Mouse (Mus musculus) liver, embryonic 14.5 days (tissue): Measurements from ENCODE around the gene Stx7. TPM values are rescaled to one million over a fixed set of nuclear protein-coding genes. Genes with fewer than 3 reads are reported as not detected.

ENCODE experiments used
- ATAC-seq: fragments of 200-750 bp; cut with Nextera tagmentation; 2 replicates; pipeline ENCODE4 v1.8.0; 2017; ENCODE audit warnings: moderate number of reproducible peaks, mild to moderate bottlenecking, moderate library complexity; ENCODE audit not compliant: insufficient read depth
- DNase-seq, 3 experiments: peaks; one replicate each; pipeline ENCODE4 v3.0.0-alpha.2; 2012 to 2013; ENCODE audit warnings: low read depth in 3 of 3, low spot score in 3 of 3
- H3K27ac ChIP-seq: fragments of 300-500 bp; sonication (generic); 2 replicates; pipeline ENCODE4 v1.5.1; 2014; ENCODE audit warnings: moderate library complexity, mild to moderate bottlenecking, control low read depth, inconsistent platforms
- H3K27me3 ChIP-seq: fragments of 300-500 bp; sonication (generic); 2 replicates; pipeline ENCODE4 v1.6.1; 2014; ENCODE audit warnings: mild to moderate bottlenecking, low read length, moderate library complexity; ENCODE audit not compliant: control insufficient read depth, insufficient read depth
- H3K36me3 ChIP-seq: fragments of 300-500 bp; sonication (generic); replicated peaks from 2 replicates; pipeline ENCODE4 v1.6.1; 2014; ENCODE audit warnings: low read depth; ENCODE audit not compliant: control insufficient read depth, insufficient read depth
- H3K4me1 ChIP-seq, 2 experiments: fragments of 200-500 bp in 1 of 2; fragments of 300-500 bp in 1 of 2; sonication (generic) in 1 of 2; replicated peaks; 2 replicates each; pipeline ENCODE4 v1.6.1; 2012 to 2014; ENCODE audit warnings: antibody characterized with exemption in 1 of 2, inconsistent platforms in 1 of 2, low read length in 1 of 2; ENCODE audit not compliant: control insufficient read depth in 2 of 2, insufficient read depth in 2 of 2
- H3K4me2 ChIP-seq: fragments of 300-500 bp; sonication (generic); 2 replicates; pipeline ENCODE4 v1.6.1; 2014; ENCODE audit warnings: low read depth, mild to moderate bottlenecking, control low read depth, moderate library complexity
- H3K4me3 ChIP-seq, 2 experiments: fragments of 200-500 bp in 1 of 2; fragments of 300-500 bp in 1 of 2; sonication (generic) in 1 of 2; 2 replicates each; pipeline ENCODE4 v1.5.1; 2012 to 2014; ENCODE audit warnings: low read depth in 2 of 2, low read length in 2 of 2, mild to moderate bottlenecking in 2 of 2, control low read depth in 1 of 2, inconsistent platforms in 1 of 2, moderate library complexity in 1 of 2; ENCODE audit not compliant: insufficient read depth in 1 of 2
- H3K9ac ChIP-seq: fragments of 300-500 bp; sonication (generic); replicated peaks from 2 replicates; pipeline ENCODE4 v1.6.1; 2014; ENCODE audit warnings: mild to moderate bottlenecking, control low read depth, moderate library complexity
- H3K9me3 ChIP-seq: fragments of 300-500 bp; sonication (generic); 2 replicates; pipeline ENCODE4 v1.6.1; 2016; ENCODE audit warnings: low read length, mixed read lengths; ENCODE audit not compliant: control insufficient read depth
- CTCF ChIP-seq: IDR thresholded peaks from 2 replicates; pipeline ENCODE4 v1.5.1; 2016; ENCODE audit warnings: antibody characterized with exemption, low read depth, control low read depth
- EP300 ChIP-seq: IDR thresholded peaks from 2 replicates; pipeline ENCODE4 v1.6.1; 2016; ENCODE audit warnings: antibody characterized with exemption, low read depth
- WGBS: fragments of 180-500 bp; shearing (Covaris S2); extraction: QIAGEN DNeasy Blood & Tissue Kit; methylation state at CpG from one replicate; pipeline ENCODE4 v1.1.7; 2014; ENCODE audit not compliant: insufficient replicate concordance; 5-methylcytosine and 5-hydroxymethylcytosine counted together
- polyA plus RNA-seq, 2 experiments: library from polyadenylated mRNA; depleted of rRNA in 1 of 2; stranded (reverse) in 1 of 2; unstranded in 1 of 2; fragments of >200 nt; fragmentation: Nextera tagmentation in 1 of 2; extraction: Ambion mirVana in 1 of 2; gene quantifications; 2 replicates each; pipeline versions ENCODE4 v1.2.1 to v1.2.3; 2012 to 2014

Gene Stx7
- polyA plus RNA-seq, 2 experiments: 20.3 to 30.0 TPM

- H3K27ac ChIP-seq: no peak overlapping the region
- 49% methylated on average over 4 of the region's 4 CpGs for WGBS
- ATAC-seq (no peak), DNase-seq (no peak)
- TF ChIP-seq CTCF: no peak
- no peak for TF ChIP-seq EP300
- no peaks in the 10 kb centered on the region for H3K4me1 ChIP-seq
- H3K4me2 ChIP-seq: no peak overlapping the region
- no peak overlapping the region for H3K4me3 ChIP-seq
- H3K36me3 ChIP-seq: no peaks in the 10 kb centered on the region
- no peaks in the 10 kb centered on the region for H3K9me3 ChIP-seq
- no peak overlapping the region for H3K9ac ChIP-seq
- no peaks in the 10 kb centered on the region for H3K27me3 ChIP-seq
Observed at GRCm38 (mm10) chr10:24232281-24232680, 83.2 kb downstream of the Stx7 start.

- H3K27me3 ChIP-seq: no peaks in the 10 kb centered on the region
- ATAC-seq (no peak), DNase-seq (no peak)
- no peaks in the 10 kb centered on the region for H3K4me1 ChIP-seq
- H3K4me3 ChIP-seq: no peak overlapping the region
- no peak overlapping the region for H3K9ac ChIP-seq
- WGBS: 60% methylated on average over 23 of the region's 23 CpGs
- TF ChIP-seq CTCF (no peak), EP300 (no peak)
- no peak overlapping the region for H3K27ac ChIP-seq
- no peaks in the 10 kb centered on the region for H3K9me3 ChIP-seq
- H3K36me3 ChIP-seq: no peaks in the 10 kb centered on the region
- H3K4me2 ChIP-seq: no peak overlapping the region
Observed at GRCm38 (mm10) chr10:24235426-24236283, 86.6 kb downstream of the Stx7 start.

Other genes with a start within 250 kb of the Stx7 start
- gene Taar1, start 228.9 kb upstream of the Stx7 start, polyA plus RNA-seq (2012; rRNA removed): not detected in 2 replicates
- not detected in 2 replicates for gene Taar1, start 228.9 kb upstream of the Stx7 start, polyA plus RNA-seq (2014; fragmentation: Nextera tagmentation; extraction: Ambion mirVana)
- gene Taar2, start 210.7 kb upstream of the Stx7 start, polyA plus RNA-seq (2012; rRNA removed): not detected in 2 replicates
- not detected in 2 replicates for gene Taar2, start 210.7 kb upstream of the Stx7 start, polyA plus RNA-seq (2014; fragmentation: Nextera tagmentation; extraction: Ambion mirVana)
- gene Taar3, start 199.7 kb upstream of the Stx7 start, polyA plus RNA-seq (2012; rRNA removed): not detected in 2 replicates
- not detected in 2 replicates for gene Taar3, start 199.7 kb upstream of the Stx7 start, polyA plus RNA-seq (2014; fragmentation: Nextera tagmentation; extraction: Ambion mirVana)
- not detected in 2 replicates for gene Taar4, start 188.8 kb upstream of the Stx7 start, polyA plus RNA-seq (2012; rRNA removed)
- not detected in 2 replicates for gene Taar4, start 188.8 kb upstream of the Stx7 start, polyA plus RNA-seq (2014; fragmentation: Nextera tagmentation; extraction: Ambion mirVana)
- gene Taar5, start 178.6 kb upstream of the Stx7 start, polyA plus RNA-seq (2012; rRNA removed): not detected in 2 replicates
- gene Taar5, start 178.6 kb upstream of the Stx7 start, polyA plus RNA-seq (2014; fragmentation: Nextera tagmentation; extraction: Ambion mirVana): not detected in 2 replicates
- gene Taar6, start 163.7 kb upstream of the Stx7 start, polyA plus RNA-seq (2012; rRNA removed): not detected in 2 replicates
- not detected in 2 replicates for gene Taar6, start 163.7 kb upstream of the Stx7 start, polyA plus RNA-seq (2014; fragmentation: Nextera tagmentation; extraction: Ambion mirVana)
- not detected in 2 replicates for gene Taar7a, start 155.8 kb upstream of the Stx7 start, polyA plus RNA-seq (2012; rRNA removed)
- gene Taar7a, start 155.8 kb upstream of the Stx7 start, polyA plus RNA-seq (2014; fragmentation: Nextera tagmentation; extraction: Ambion mirVana): not detected in 2 replicates
- not detected in 2 replicates for gene Taar7b, start 149.4 kb upstream of the Stx7 start, polyA plus RNA-seq (2012; rRNA removed)
- not detected in 2 replicates for gene Taar7b, start 149.4 kb upstream of the Stx7 start, polyA plus RNA-seq (2014; fragmentation: Nextera tagmentation; extraction: Ambion mirVana)
- 0.05 TPM in 1 of 2 replicates, not detected in the other for gene Taar7d, start 122.1 kb upstream of the Stx7 start, polyA plus RNA-seq (2012; rRNA removed)
- gene Taar7d, start 122.1 kb upstream of the Stx7 start, polyA plus RNA-seq (2014; fragmentation: Nextera tagmentation; extraction: Ambion mirVana): not detected in 2 replicates
- not detected in 2 replicates for gene Taar7e, start 111.7 kb upstream of the Stx7 start, polyA plus RNA-seq (2012; rRNA removed)
- not detected in 2 replicates for gene Taar7e, start 111.7 kb upstream of the Stx7 start, polyA plus RNA-seq (2014; fragmentation: Nextera tagmentation; extraction: Ambion mirVana)
- gene Taar7f, start 99.8 kb upstream of the Stx7 start, polyA plus RNA-seq (2012; rRNA removed): not detected in 2 replicates
- not detected in 2 replicates for gene Taar7f, start 99.8 kb upstream of the Stx7 start, polyA plus RNA-seq (2014; fragmentation: Nextera tagmentation; extraction: Ambion mirVana)
- gene Taar8a, start 72.8 kb upstream of the Stx7 start, polyA plus RNA-seq (2012; rRNA removed): not detected in 2 replicates
- not detected in 2 replicates for gene Taar8a, start 72.8 kb upstream of the Stx7 start, polyA plus RNA-seq (2014; fragmentation: Nextera tagmentation; extraction: Ambion mirVana)
- not detected in 2 replicates for gene Taar8b, start 57.0 kb upstream of the Stx7 start, polyA plus RNA-seq (2012; rRNA removed)
- gene Taar8b, start 57.0 kb upstream of the Stx7 start, polyA plus RNA-seq (2014; fragmentation: Nextera tagmentation; extraction: Ambion mirVana): not detected in 2 replicates
- not detected in 2 replicates for gene Taar8c, start 47.4 kb upstream of the Stx7 start, polyA plus RNA-seq (2012; rRNA removed)
- gene Taar8c, start 47.4 kb upstream of the Stx7 start, polyA plus RNA-seq (2014; fragmentation: Nextera tagmentation; extraction: Ambion mirVana): not detected in 2 replicates
- not detected in 2 replicates for gene Taar9, start 39.8 kb upstream of the Stx7 start, polyA plus RNA-seq (2012; rRNA removed)
- gene Taar9, start 39.8 kb upstream of the Stx7 start, polyA plus RNA-seq (2014; fragmentation: Nextera tagmentation; extraction: Ambion mirVana): not detected in 2 replicates
- 0.08 and 0.12 TPM in 2 replicates for gene Moxd1, start 74.2 kb downstream of the Stx7 start, polyA plus RNA-seq (2012; rRNA removed)
- 0.15 TPM in 1 of 2 replicates, not detected in the other for gene Moxd1, start 74.2 kb downstream of the Stx7 start, polyA plus RNA-seq (2014; fragmentation: Nextera tagmentation; extraction: Ambion mirVana)